Mouse (Mus musculus): ENCODE measurements around the gene Higd1a. TPM values are rescaled to one million over a fixed set of nuclear protein-coding genes. Genes with fewer than 3 reads are reported as not detected.

Gene Higd1a
- polyA plus RNA-seq (2016; fragmentation: Nextera tagmentation; extraction: Ambion mirVana), result 201 and 236 TPM in 2 replicates

DNA sequence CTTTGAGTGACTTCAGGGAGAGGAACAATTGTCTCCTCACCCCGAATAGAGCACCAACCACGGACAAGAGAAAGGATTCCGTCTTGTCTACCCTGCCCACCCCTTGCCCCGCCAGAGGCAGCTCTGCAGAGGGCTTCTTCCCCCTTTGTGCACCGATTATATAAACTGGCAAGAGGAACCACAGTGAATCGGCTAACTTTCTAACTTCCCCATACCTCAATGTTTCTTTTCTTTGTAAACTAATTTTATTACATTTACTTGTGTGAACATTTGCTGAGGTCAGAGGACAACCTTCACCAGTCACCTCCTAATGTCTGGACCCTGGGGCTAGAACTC lies at the start of gene Higd1a:
Gene Higd1a, minus strand, starts transcription at position 210 of the 336 bp plus-strand sequence.
- Histone ChIP-seq H3K27ac (peak within 1 kb of the TSS; percentile 98), H3K9me3 (no peaks in the 10 kb centered on the region), H3K27me3 (ENCODE audit: insufficient read depth, poor library complexity, severe bottlenecking) (0 out of 2 replicates have a peak, but pooled peaks cover 2% of the 10 kb centered on the region), H3K4me1 (replicated peaks) (peaks cover 24% of the 10 kb centered on the region), H3K36me3 (peaks cover 18% of the 10 kb centered on the region), H3K4me3 (peak within 1 kb of the TSS; percentile 93)
- DNase-seq (ENCODE audit: low spot score), result no peak
- 18% methylated on average over 6 of the region's 6 CpGs for WGBS

- Histone ChIP-seq H3K36me3 (no peaks in the 10 kb centered on the region), H3K27ac (no peak overlapping the region), H3K4me3 (no peak overlapping the region), H3K9me3 (no peaks in the 10 kb centered on the region), H3K4me1 (replicated peaks) (no peaks in the 10 kb centered on the region), H3K27me3 (ENCODE audit: insufficient read depth, poor library complexity, severe bottlenecking) (no peaks in the 10 kb centered on the region)
- no peak for DNase-seq (ENCODE audit: low spot score)
- 80% methylated on average over 10 of the region's 10 CpGs for WGBS
Measured at GRCm38 (mm10) chr9:121907356-121908070, 49.4 kb upstream of the Higd1a start.

- Histone ChIP-seq H3K4me1 (replicated peaks) (no peaks in the 10 kb centered on the region), H3K27me3 (ENCODE audit: insufficient read depth, poor library complexity, severe bottlenecking) (no peaks in the 10 kb centered on the region), H3K9me3 (no peaks in the 10 kb centered on the region), H3K27ac (no peak overlapping the region), H3K4me3 (no peak overlapping the region), H3K36me3 (no peaks in the 10 kb centered on the region)
- DNase-seq (ENCODE audit: low spot score), result no peak
- 80% methylated on average over 5 of the region's 5 CpGs for WGBS
Measured at GRCm38 (mm10) chr9:121906456-121906855, 48.3 kb upstream of the Higd1a start.

DNA sequence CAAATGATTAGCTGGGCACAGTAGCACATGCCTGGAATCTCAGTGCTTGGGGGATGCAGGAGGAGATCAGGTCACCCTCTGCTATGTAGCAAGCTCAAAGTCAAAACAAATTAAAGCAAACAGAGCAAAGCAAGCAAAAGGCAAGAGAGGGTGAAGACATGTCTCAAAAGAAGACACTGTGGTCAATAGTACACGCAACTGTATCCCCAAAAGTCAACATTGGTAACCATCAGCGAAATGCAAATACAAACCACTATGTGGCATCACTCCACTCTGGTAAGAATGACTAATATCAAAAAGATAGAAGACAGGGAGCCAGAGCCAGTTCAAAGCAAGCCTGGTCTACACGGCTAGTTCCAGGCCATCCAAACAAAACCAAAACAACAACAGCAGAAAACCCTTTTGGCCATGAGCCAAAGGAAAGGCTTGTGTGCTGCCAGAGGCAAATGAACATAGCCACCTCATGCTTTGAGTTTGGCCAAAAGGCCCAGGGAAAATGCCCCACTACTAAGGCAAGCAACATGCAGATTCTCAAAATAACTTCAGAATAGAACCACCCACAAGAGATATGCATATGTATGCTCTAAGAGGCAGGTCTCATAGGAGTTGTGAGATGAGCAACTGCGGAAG lies 47.5 kb upstream of the Higd1a start:
- H3K9me3 ChIP-seq, result no peaks in the 10 kb centered on the region
- H3K27me3 ChIP-seq (ENCODE audit: insufficient read depth, poor library complexity, severe bottlenecking), result no peaks in the 10 kb centered on the region
- H3K4me3 ChIP-seq, result no peak overlapping the region
- no peaks in the 10 kb centered on the region for H3K4me1 ChIP-seq (replicated peaks)
- 90% methylated on average over 4 of the region's 4 CpGs for WGBS
- H3K36me3 ChIP-seq, result no peaks in the 10 kb centered on the region
- no peak for DNase-seq (ENCODE audit: low spot score)
- H3K27ac ChIP-seq, result no peak overlapping the region

DNA sequence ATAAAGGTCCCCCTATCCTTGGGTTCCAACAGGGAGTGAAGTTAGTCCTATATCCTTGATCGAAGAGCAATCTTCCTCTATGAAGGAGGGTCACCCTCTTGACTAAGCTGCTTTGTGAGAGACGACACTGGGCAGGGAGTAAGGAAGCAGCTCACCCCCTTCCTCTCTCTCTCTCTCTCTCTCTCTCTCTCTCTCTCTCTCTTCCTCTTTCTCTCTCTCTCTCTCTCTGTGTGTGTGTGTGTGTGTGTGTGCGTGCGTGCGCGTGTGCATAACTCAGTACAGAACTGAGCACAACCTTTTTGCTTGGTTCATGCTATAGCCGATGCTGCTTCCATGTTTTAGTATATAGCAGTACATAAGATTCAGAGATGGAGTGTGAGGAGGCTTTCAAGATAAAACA lies 46.8 kb upstream of the Higd1a start:
- WGBS, result 92% methylated on average over 7 of the region's 7 CpGs
- no peak overlapping the region for H3K27ac ChIP-seq
- DNase-seq (ENCODE audit: low spot score), result no peak

GRCm38 (mm10) chr9:121904319-121904718 lies 46.2 kb upstream of the Higd1a start:
- no peak overlapping the region for H3K27ac ChIP-seq
- H3K4me1 ChIP-seq (replicated peaks), result no peaks in the 10 kb centered on the region
- no peak for DNase-seq (ENCODE audit: low spot score)
- H3K27me3 ChIP-seq (ENCODE audit: insufficient read depth, poor library complexity, severe bottlenecking), result no peaks in the 10 kb centered on the region
- no peaks in the 10 kb centered on the region for H3K9me3 ChIP-seq
- no peaks in the 10 kb centered on the region for H3K36me3 ChIP-seq
- WGBS, result 89% methylated on average over 4 of the region's 4 CpGs
- H3K4me3 ChIP-seq, result no peak overlapping the region

More for the DNA sequence above, 46.8 kb upstream of the Higd1a start:
- Histone ChIP-seq H3K4me3 (no peak overlapping the region), H3K36me3 (no peaks in the 10 kb centered on the region), H3K9me3 (no peaks in the 10 kb centered on the region), H3K27me3 (ENCODE audit: insufficient read depth, poor library complexity, severe bottlenecking) (no peaks in the 10 kb centered on the region), H3K4me1 (replicated peaks) (no peaks in the 10 kb centered on the region)

DNA sequence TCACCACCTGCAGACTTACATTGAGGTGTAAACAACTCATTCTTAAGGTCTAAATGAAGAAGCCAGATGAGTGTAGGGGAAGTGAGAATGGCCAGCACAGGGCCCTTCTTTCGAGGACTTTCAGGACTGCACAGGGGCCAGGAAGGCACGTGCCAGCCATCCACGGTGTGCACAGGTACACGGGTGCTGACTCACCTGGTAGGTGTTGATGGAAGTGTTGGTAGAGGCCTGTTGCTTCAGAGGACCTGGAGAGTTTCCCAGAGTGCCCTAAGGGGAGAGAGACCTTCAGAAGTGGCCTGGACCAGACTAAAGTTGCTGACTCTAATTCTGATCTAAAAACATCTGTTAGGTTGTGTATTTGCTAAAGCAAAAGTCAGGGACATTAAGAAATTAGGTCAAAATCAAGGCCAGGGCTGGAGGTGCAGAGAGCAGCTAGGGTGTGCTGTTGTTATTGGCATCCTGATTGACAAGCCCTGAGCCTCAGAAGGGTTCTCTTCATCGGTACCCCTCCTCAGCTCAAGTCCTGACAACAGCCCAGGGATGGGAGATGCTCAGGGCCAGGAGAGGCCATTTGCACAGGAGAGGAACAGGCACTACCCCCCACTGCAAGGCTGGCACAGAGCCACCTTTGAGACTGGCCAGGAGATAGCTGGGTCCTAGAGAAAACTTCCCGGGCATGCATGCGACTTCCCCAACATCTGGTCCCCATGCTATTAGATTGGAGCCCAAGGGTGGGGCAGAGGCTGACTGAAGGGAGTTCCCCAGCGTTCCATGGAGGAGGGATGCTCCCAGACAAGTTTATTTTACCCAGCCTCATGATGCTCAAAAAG lies 45.5 kb upstream of the Higd1a start:
- 83% methylated on average over 8 of the region's 8 CpGs for WGBS
- Histone ChIP-seq H3K4me1 (replicated peaks) (no peaks in the 10 kb centered on the region), H3K9me3 (no peaks in the 10 kb centered on the region), H3K27ac (no peak overlapping the region), H3K27me3 (ENCODE audit: insufficient read depth, poor library complexity, severe bottlenecking) (no peaks in the 10 kb centered on the region), H3K36me3 (no peaks in the 10 kb centered on the region), H3K4me3 (no peak overlapping the region)
- DNase-seq (ENCODE audit: low spot score), result no peak

DNA sequence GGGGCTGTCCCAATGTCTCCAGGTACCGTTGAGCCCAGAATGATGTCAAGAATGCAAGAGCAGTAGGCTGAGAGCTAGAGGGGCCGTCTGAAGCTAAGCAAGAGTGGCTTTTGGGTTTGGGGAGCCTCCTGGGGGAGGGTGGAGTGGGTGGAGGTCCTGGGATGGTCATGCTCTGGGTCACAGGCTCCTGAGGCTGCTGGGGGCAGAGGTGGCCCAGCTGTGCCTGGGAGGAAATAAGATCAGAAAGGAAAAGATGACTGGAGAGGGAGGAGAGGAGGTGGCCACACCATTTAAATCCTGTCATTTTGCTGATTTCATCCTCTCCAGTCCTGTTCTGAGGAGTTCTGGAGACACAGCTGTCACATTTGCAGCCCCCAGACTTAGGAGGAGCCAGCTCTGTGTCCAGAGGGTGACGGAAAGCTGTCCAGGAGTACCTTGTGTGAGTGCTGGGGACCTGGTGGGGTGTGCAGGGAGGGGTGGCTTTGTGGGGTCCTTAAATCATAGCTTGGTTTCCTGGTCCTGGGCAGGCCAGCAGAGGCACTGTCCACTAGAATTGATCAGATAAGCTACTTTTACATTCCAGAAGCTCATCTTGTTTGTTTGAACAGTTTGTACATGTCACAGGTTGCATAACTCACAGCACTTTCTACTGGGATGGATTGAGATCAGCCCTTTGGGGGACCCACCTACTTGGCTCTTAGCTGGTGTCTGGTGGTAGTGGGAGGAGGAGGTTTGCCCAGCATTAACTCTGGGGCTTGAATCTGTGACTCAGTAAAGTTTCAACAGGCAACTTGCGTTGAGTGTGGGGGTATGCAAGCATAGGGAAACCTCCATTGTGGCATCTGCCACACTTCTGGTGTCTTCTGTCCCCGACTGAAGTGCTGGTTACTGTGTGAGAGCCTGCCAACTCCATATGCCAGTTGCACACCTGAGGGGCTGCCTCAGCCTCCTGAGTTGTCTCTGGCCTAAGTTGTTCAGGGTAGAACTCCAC lies 43.8 kb upstream of the Higd1a start:
- Histone ChIP-seq H3K27ac (no peak overlapping the region), H3K36me3 (no peaks in the 10 kb centered on the region), H3K9me3 (no peaks in the 10 kb centered on the region), H3K27me3 (ENCODE audit: insufficient read depth, poor library complexity, severe bottlenecking) (no peaks in the 10 kb centered on the region), H3K4me1 (replicated peaks) (no peaks in the 10 kb centered on the region), H3K4me3 (no peak overlapping the region)
- WGBS, result 80% methylated on average over 5 of the region's 5 CpGs
- no peak for DNase-seq (ENCODE audit: low spot score)

DNA sequence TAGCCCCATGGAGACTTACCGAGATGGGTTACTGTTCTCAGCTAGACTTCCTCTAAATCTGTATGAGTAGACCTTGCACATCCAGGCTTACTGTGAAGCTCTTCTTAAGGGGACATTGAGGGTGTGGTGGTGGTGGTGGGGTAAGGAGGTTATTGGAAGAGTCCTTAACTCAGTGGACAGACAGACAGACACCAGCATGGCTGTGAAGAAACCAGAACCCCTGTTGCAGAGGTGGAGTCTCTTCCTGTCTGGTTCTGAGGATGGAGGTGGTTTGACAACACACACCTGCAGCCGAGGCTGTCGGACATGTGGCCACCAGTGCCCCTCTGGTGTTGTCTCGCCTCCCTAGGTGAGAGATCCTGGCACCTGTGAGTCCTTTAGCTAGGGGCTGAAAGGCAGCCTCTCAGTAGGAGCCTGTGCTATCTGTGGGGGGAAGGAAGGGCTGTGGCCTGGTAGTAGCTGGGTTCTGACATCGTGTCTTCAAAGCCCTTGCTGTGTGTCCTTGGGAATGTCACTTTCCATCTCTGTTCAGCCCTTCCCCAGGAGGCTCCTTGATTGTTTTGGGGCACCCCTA lies 42.2 kb upstream of the Higd1a start:
- Histone ChIP-seq H3K36me3 (no peaks in the 10 kb centered on the region), H3K27me3 (ENCODE audit: insufficient read depth, poor library complexity, severe bottlenecking) (no peaks in the 10 kb centered on the region), H3K27ac (no peak overlapping the region), H3K4me3 (no peak overlapping the region), H3K4me1 (replicated peaks) (no peaks in the 10 kb centered on the region), H3K9me3 (no peaks in the 10 kb centered on the region)
- 88% methylated on average over 5 of the region's 5 CpGs for WGBS
- DNase-seq (ENCODE audit: low spot score), result no peak

DNA sequence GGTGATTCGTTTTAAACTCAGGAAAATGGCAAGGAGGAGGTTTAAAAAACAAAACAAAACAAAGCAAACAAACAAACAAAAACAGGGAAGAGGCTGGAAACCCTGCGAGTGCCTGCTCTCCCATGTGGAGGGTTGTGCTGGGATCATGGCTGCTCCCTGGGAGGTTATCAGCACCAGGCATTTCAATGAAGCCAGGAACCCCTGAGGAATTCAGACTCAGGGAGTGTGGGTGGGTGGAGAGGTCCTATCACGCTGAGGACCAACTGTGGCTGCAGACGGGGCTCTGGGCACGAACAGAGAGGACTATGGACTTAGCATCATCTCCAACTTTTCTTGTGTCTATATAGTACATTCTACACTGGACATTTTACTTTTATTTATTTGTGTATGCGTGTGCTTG lies 41.1 kb upstream of the Higd1a start:
- no peaks in the 10 kb centered on the region for H3K36me3 ChIP-seq
- H3K4me3 ChIP-seq, result no peak overlapping the region
- DNase-seq (ENCODE audit: low spot score), result no peak
- no peaks in the 10 kb centered on the region for H3K9me3 ChIP-seq
- no peak overlapping the region for H3K27ac ChIP-seq
- no peaks in the 10 kb centered on the region for H3K4me1 ChIP-seq (replicated peaks)
- H3K27me3 ChIP-seq (ENCODE audit: insufficient read depth, poor library complexity, severe bottlenecking), result no peaks in the 10 kb centered on the region
- WGBS, result 67% methylated on average over 6 of the region's 6 CpGs

- H3K4me3 ChIP-seq, result no peak within 1 kb of the TSS
- no peaks in the 10 kb centered on the region for H3K36me3 ChIP-seq
- WGBS, result 79% methylated on average over 9 of the region's 9 CpGs
- no peaks in the 10 kb centered on the region for H3K9me3 ChIP-seq
- H3K4me1 ChIP-seq (replicated peaks), result no peaks in the 10 kb centered on the region
- no peaks in the 10 kb centered on the region for H3K27me3 ChIP-seq (ENCODE audit: insufficient read depth, poor library complexity, severe bottlenecking)
- no peak for DNase-seq (ENCODE audit: low spot score)
- H3K27ac ChIP-seq, result no peak within 1 kb of the TSS
Measured at GRCm38 (mm10) chr9:121898245-121898644, 40.1 kb upstream of the Higd1a start, which contains the start of gene Ackr2. TSS of gene Ackr2 (plus strand) at chr9:121898355.

GRCm38 (mm10) chr9:121896820-121897219 lies 38.7 kb upstream of the Higd1a start:
- Histone ChIP-seq H3K9me3 (no peaks in the 10 kb centered on the region), H3K36me3 (no peaks in the 10 kb centered on the region), H3K27me3 (ENCODE audit: insufficient read depth, poor library complexity, severe bottlenecking) (no peaks in the 10 kb centered on the region), H3K27ac (no peak overlapping the region), H3K4me1 (replicated peaks) (no peaks in the 10 kb centered on the region), H3K4me3 (no peak overlapping the region)
- 84% methylated on average over 4 of the region's 4 CpGs for WGBS
- no peak for DNase-seq (ENCODE audit: low spot score)
